Mouse (Mus musculus) gastrocnemius, postnatal 14 days (tissue): ENCODE results near the gene Iqgap2. TPM values are rescaled to one million over a fixed set of nuclear protein-coding genes. Genes with fewer than 3 reads are reported as not detected.

ENCODE experiments used
- total RNA-seq, 2 experiments: library from RNA; stranded (reverse); gene quantifications; 2 replicates each; pipeline ENCODE4 v1.2.3; 2021

Gene Iqgap2
- total RNA-seq, 2 experiments from 2014 or later = 2.4 to 2.7 TPM

Other genes starting within 250 kb of the Iqgap2 start
- not detected for gene F2rl2, start 195.1 kb downstream of the Iqgap2 start, total RNA-seq
- gene Gm20075, start 189.5 kb upstream of the Iqgap2 start, total RNA-seq = 10 to 100 TPM; 10.1 to 11.8 TPM
- gene Gm17190, start 190.1 kb upstream of the Iqgap2 start, total RNA-seq = not detected
- gene Sv2c, start 240.7 kb upstream of the Iqgap2 start, total RNA-seq = under 1 TPM; 0.11 to 0.35 TPM